Mouse (Mus musculus) regulatory T cell (primary cell): ENCODE measurements at regions not wholly inside any gene's neighbourhood (a gene's known extent, or its start where the extent isn't known, plus 50 kb on each side); places are given as distances from the start of the nearest gene placed in this dataset.

Source experiments
- in situ Hi-C: fragments of 300-600 bp; cut with MboI, MseI; formaldehyde crosslinking; loops from one replicate; pipeline ENCODE4 v1.15.1; 2025; ENCODE audit warnings: high pct_unique_total_duplicates

DNA sequence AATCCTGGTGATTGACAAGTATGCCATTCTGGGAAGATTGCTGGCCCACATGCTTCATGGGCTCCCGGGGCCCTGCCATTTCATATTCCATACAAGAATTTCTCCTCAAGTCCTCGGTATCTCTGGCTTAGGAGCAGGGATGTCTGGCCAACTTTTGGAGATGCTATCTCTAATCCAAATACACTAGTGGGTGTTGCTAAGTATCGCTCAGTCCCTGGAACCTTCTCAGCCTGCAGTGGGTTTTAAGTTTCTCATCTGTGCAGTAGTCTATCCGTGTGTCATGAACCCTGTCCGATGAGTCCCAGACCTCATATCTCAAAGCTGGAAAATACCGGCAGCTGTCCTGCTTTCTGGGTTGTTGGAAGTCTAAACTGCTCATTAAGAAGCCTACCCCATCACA lies 198.9 kb downstream of the Zfp36l1 start:
- in situ Hi-C loops: no loop called here

- in situ Hi-C loops: no loop called here
Measured at GRCm38 (mm10) chr12:79912281-79913063, 200.3 kb downstream of the Zfp36l1 start.

DNA sequence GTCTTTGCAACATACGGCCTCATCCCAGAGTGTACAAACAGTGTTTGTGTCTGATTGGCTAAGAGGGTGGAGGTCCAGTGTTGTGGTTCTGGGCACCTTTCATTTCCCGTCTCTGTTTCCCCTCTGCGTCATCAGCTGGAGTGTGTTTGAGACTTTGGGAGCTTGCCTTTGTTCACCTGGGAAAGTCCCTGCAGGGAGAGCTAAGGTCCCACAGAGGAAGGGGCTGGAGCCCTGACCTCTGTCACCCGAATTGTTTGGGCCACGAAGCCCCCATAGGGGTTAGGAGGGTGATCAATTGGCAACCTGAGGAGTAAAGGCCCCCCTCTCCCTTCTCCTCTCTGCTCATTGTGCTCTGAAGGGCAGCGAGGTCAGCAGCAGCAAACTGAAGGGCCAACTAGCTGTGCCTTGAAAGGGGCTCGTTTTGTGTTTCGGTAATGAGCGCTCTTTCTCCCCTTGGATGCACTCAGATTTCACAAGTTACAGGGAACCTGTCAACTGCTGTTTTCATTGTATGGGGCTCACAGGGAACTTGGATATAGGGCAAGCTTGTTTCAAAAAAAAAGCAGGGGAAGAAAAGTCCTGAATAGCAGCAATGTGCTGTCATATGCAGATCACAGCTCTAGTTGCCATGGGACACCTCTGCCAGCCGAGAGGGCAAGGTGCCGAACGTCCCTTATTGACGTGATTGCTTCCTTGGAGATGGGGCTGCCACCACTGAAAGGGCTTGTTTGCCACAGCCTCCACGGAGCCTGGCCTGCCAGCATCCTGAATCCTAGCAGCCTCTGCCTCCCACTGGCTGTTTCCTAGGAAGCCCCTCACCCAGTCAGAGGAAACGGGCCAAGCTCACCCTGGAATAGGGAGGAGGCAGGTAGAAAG lies 201.7 kb downstream of the Zfp36l1 start:
- in situ Hi-C loops: no loop called here

- in situ Hi-C loops: no loop called here
Measured at GRCm38 (mm10) chr12:79907583-79907982, 205.2 kb downstream of the Zfp36l1 start.

- in situ Hi-C loops: no loop called here
Measured at GRCm38 (mm10) chr12:79906738-79907365, 206.0 kb downstream of the Zfp36l1 start.

DNA sequence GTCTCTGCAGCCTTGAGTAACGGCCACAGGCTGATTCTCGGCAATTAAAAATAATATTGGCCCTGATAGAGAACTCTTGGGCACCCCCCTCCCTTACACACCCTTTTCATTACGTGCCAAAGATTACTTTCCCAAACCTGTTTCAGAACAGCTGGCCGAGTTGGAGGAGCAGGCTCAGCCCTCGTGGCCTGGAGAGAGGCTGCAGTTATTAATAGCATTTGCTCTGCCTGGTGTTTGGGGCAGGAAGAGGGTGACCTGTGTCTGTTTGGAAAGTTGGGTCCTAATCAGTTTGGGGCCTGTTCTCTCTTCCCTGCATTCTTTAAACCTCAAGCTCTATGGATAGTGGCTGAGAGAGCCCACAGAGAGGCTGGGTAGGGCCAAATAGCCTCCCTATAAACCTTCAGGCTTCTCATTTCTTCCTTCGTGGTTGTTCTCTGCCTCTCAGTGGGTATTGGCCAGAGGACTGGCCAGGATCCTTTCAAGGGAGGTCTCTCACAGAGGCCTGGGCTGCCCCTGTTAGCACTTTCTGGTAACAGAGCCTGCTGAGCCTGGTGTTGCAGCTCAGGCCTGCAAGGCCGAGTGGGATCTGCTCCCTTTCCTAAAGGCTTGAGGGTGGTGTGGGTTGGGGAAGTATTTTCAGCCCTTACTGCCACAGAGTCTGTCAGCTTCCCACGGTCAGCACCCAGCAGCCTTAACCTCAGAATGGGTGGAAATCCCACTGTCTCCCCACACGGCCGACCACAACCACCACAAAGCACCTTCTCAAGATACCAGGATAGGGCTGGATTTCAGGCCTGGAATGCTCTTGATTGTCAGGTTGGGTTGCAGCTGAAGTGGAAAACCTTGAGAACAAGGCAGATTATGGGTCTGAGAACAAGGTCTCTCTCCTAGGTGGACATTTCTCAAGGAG lies 206.7 kb downstream of the Zfp36l1 start:
- in situ Hi-C loops: no loop called here

DNA sequence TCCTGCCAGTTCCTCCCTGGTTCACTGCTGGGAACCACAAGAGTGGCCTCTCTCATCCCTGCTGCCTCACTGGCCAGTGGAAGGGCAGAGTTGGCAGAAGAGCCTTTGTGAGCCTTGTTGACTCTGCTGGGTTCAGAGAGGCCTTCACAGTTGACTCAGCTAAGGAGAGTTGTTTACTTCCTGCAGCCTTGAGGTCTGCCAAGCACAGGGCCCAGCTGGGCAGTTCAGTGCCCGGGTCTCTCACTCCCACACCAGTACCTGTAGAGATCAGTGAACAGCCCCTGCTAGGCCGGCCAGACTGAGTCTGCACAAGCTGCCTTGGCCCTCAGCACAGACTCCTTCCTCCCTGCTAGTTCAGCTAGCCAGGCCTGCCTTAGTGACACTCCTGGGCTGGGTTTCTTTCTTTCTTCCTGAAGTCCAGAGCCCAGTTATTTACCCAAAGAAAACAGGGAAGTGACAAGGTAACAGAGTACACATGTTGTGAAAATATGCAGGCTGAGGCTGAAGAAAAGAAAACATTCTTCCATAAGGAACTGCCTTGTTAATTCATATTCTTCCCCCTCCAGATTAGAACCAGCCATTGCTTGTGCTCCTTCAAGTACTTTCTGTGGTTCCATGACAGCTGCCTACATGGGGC lies 207.8 kb downstream of the Zfp36l1 start:
- in situ Hi-C loops: no loop called here

DNA sequence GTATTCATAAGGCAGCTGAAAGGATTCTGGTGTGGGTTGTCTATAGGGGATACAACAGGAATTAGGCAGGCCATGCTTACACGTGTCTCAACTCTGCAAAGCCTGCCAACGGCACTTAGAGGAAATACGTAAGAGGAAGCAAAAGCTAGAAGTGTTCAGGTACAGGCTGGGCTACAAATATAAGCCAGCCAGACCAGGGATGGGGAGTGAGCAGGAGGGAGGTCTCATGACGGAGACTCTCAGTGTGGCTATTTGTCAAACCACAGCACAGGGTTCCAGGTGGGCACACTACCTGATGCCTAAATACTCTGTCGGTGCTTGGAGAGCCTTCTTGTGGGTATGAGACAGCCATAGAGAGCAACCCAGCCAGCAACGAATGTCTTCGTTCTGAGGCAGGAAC lies 210.1 kb downstream of the Zfp36l1 start:
- in situ Hi-C loops: no loop called here

DNA sequence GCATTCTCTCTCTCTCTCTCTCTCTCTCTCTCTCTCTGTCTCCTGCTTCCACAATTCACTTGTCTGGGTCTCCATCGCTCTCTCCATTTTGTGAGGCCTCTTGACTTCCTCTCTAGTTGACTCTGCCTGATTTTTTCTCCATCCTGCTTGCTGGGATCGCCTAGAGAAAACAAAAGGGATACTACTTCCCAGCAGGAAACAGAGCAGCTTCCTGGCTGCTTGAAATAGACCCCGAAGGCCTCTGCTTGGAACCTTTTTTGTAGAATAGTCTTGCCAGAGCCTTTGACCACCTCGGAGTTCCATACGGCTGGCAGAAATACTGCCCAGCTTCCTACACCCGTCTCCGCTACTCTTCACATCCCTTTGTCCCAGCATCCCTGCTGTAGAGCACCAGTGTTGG lies 210.7 kb downstream of the Zfp36l1 start:
- in situ Hi-C loops: no loop called here

DNA sequence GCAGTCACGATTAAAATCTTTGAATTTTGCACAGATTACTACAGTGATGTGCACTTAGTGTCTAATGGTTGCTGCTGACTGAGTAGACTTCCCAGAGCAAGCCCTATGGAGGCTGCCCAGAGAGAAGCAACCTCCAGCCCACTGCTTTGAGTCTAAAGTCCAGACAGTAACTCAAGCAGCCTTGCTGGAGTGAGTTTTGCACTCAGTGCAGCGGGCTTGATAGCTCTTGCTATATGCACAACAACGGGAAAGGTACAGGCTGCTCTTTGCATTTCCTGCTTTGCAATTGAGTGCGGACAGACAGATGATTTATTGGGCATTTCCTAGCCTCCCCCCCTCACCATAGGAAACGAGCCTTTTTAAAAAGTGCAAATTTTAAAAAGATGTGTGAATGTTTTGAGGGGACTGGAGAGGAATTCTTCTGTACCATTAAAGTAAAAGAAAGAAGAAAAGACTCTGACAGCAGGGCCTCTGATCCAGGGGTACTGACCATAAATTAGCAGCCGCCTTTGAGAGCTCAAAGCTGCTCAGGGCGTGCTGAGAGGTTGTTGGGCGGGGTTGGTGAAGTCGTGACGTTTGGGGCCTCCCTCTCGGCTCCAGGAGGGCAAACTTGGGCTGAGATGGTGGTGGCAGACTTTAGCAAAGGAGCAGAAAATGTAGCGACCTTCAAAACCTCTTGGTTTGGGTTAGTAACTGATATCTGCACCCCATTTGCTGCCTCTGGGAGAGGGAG lies 214.4 kb downstream of the Zfp36l1 start:
- in situ Hi-C loops: no loop called here

DNA sequence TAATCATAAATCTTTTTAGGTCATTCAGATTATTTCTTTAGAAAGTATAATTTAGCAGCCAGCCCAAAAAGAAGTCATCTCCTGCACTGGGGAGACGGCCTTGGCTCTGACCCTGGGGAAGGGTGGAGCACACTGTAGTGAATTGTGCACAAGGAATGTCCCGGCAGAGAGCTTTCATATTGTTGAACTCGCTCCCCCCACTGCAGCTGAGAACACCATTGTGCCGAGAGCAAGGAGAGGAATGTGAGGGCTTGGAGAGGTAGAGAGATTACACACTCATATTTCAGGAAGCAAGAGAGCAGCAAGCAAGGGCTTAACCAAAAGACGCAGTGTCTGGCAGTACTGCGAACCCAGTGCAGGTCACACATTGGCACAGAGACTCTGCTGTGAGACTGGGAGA lies 216.8 kb downstream of the Zfp36l1 start:
- in situ Hi-C loops: no loop called here

DNA sequence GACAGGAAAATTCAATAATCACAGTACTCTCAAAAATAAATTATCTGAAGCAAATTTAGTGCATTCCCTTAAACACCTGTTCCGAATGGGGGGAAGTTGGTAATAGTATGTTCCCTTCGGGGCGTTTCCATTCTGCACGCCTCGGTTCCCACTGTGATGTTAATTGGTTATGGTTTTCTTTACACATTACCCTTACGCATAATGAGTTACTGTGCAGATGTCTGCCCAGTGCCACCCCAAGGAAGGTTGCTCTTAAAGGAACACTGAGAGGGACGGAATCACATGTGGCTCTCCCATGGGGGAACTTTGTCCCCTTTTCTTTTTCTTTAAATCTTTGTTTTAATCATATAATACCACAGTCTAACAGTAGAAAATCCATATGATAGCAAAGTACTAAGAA lies 217.5 kb downstream of the Zfp36l1 start:
- in situ Hi-C loops: no loop called here

- in situ Hi-C loops: no loop called here
Measured at GRCm38 (mm10) chr12:79892871-79893270, 219.9 kb downstream of the Zfp36l1 start.

- in situ Hi-C loops: no loop called here
Measured at GRCm38 (mm10) chr12:79891942-79892341, 220.9 kb downstream of the Zfp36l1 start.

GRCm38 (mm10) chr12:79890887-79891286 lies 221.9 kb downstream of the Zfp36l1 start:
- in situ Hi-C loops: no loop called here

DNA sequence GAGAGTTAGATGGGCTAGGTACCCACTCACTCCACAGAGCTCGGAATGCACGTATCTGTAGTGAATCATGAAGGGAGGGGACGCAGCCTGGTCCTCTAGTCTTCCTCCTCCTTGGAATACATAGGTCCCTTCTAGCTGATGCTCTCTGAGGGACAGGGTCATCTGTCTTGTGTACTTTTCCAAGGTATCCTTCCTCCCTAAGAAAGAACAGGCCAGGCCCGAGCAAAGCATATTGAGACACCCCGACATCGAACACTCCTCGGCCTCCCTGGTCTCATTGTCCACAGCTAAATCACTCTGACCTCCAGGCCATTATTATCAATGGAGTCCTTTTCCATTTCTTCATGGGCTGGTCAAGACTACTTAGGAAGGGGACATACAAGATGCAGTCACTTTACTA lies 222.5 kb downstream of the Zfp36l1 start:
- in situ Hi-C loops: no loop called here

DNA sequence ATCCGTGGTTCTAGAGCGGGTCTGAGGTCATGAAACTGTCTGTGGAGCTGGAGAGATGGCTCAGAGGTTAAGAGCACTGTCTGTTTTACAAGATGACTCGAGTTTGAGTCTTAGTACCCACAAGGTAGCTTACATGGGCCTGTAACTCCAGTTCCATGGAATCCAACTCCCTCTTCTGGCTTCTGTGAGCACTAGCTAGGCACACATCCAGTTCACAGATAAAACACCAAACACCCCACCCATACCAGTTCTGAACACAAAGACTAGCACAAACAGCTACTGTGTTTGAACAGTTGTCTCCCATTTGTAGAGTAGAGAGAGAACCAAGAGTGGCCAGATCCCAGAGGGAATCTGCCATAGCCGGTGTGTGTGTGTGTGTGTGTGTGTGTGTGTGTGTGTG lies 224.0 kb downstream of the Zfp36l1 start:
- in situ Hi-C loops: no loop called here

DNA sequence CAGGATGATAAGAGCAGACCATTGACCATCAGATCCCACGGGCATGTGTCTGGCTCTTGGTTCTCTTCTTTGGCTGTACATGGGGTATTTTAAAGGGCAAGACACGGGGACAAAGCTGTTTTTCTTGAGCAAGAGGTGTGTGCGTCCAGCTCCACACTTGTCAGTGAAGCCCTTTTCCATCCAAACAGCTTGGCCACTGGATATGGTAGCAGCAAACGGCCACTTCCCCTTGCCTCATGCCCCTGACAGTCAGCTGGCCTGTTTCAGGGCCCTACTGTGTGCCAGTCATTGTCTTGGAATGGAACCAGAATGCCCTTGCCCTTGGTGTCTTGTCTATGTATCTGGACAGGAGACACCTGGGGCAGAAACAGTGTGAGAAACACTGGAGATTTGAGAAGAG lies 224.7 kb downstream of the Zfp36l1 start:
- in situ Hi-C loops: no loop called here

GRCm38 (mm10) chr12:79887225-79887886 lies 225.5 kb downstream of the Zfp36l1 start:
- in situ Hi-C loops: no loop called here

DNA sequence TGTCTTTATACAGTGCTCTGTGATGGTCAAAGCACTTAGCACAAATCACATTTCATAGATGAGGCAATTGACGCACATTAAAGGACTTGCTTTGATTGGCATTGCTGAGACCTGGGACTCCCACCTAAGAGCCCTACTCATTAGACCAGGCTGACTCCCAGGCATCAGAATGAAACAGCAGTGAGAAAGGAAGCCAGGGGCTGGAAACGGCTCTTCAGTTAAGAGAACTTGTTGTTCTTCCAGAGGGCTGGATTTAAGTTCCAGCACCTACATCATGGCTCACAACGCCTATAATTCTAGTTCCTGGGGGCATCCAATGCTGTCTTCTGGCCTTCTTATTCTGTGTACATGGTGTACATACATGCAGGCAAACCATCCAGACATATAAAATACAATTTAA lies 226.3 kb downstream of the Zfp36l1 start:
- in situ Hi-C loops: no loop called here
